Mouse (Mus musculus): ENCODE data around the gene Rragd.

Gene Rragd

DNA sequence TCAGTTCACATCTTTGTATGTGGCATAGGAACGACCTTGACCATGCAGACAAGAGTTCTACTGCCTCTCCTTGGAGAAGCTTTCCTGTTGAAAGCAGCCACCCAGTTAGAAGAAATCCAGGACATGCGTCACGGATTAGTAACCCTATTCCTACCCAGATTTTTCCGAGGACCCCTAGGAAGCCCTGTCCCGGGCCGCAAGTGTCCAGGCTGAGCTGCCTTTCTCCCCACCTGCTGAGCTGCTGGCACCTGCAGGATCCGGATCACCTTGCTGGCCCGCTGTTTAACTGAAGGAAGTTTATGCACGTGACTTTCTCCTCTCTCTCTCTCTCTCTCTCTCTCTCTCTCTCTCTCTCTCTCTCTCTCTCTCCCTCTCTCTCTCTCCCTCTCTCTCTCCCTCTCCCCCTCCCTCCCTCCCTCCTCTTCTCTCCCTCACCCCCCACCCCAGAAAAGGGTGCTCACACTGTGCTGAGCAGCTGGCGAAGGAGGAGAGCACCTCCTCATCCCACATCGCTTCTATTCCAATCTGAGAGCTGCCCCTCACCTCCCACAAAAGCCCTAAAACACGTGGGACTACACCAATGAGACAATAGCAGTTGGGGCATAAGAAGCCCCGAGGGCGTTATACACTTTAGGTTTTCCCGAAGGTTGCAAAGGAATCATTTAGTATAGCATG, 659 bp upstream of the Rragd start:
- TF ChIP-seq GATA4 (IDR thresholded peaks at IDR 0.05; ENCODE audit: insufficient replicate concordance, low read length): no peak

DNA sequence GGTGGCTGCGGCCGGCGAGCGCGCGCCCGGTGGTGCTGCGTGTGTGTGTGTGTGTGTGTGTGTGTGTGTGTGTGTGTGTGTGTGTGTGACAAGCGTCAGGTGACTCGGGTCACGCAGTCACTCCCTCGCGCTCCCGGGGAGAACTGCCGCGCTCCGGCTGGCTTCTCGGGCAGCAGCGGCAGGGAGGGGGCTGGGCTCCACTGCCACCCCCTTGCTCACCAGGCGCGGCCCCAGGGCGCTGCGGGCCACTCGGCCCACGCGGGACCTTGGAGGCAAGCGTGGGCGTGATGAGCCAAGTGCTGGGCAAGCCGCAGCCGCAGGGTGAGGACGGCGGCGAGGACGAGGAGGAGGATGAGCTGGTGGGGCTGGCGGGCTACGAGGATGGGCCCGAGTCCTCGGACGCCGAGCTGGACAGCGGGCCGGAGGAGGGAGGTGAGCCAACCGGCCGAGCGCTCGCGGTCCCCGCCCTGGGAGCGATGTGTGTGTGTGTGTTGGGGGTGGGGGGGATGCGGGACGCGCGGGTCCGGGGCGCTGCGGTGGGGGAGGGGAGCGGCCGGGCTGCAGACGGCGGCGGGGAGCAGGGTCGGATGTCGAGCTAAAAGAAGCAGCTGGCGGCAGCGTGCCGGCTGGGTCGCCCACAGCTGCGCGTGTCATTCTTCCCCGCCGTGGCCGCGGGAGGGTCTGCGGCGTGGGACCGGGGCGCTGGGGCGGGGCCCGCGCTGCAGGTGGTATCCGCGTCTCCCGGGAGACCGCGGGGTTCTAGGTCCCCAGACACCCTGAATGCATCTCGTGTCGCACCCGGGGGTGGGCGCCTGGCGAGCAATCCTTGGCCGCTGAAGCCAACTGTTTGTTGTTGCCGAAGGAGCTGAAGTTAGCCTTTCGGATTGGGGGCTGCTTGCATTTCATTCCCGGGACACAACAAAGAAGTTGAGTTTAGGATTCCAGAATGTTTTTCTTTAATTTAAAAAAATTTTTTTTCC, 629 bp downstream of the Rragd start:
- TF ChIP-seq GATA4 (IDR thresholded peaks at IDR 0.05; ENCODE audit: insufficient replicate concordance, low read length): no peak

DNA sequence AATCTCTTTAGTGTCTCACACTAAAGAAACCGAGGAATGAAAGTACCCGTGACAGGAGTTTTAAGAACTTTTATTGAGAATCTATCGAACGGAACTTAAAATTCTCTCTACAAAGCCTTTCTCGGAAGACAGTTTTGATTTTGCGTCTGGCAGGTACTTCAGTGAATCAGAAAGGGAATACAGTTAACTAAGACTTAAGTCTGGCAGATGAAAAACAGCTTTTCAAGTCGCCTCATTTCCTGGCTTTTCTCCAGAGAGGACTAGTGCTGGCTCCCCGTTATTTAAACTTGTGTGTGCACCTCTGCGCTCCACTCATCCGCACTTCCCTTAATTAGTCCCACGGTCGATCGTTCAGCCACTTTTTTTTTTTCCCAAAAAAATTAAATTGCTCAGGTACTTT, 1.4 kb downstream of the Rragd start:
- TF ChIP-seq GATA4 (IDR thresholded peaks at IDR 0.05; ENCODE audit: insufficient replicate concordance, low read length): no peak

DNA sequence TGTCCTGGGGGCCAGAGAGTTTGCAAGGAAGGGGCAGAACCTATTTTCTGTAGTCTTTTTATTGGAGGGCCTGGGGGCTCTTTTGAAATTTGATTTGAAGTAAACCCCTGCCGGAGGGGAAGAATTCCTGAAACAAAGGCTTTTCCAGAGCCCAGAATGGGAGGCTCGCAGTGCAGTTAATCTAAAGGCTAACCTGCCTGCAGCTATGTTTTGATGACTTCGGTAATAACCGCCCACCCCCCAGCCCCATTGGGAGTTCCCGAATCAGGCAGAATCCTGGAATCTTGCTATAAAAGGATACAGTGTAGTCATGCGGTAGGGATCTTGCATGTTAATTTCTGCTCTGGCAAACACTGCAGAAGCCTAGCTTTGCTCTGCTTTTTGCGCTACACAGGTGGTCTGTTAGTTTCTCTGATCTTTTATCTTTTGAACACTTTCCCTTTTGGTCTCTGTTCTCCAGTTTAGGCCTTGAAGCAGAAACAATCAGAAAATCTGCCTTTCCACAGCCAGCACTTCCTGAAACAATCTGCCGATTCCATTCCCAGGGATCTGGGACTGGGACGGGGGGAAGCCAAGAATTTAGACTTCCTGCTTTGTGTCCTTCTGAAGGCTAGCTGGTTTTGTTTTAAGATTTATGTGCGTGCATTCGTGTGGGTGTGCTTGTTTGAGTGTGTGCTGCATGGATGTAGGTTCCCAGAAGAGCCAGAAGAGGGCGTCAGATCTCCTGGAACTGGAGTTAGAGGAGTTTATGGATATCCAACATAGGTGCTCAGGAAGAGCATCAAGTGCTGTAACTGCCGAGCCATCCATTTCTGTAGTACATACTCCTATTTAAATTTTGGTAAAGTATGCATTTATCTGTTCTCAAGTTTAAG, 2.2 kb downstream of the Rragd start:
- TF ChIP-seq GATA4 (IDR thresholded peaks at IDR 0.05; ENCODE audit: insufficient replicate concordance, low read length): no peak

DNA sequence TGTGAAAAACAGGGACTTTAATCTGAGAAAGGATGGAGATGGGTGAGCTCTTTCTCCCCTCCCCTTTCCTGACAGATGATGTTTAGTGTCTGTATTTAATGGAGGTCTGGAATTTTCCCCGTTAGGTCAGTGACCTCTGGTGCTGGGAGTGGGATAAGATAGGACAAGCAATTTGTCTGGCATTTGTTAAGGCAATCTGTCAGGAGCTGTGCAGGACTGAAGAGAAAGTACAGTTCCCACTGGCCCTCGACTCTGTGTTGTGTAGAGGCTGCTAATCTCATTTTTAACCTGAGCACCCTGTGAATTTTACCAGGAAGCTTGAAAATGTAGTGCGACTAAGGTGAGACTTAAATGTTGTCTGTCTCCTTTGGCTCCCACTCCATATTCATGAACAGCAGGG, 2.8 kb downstream of the Rragd start:
- peak; percentile 47; the same call in 1 of the 2 replicates for TF ChIP-seq GATA4 (IDR thresholded peaks at IDR 0.05; ENCODE audit: insufficient replicate concordance, low read length)

DNA sequence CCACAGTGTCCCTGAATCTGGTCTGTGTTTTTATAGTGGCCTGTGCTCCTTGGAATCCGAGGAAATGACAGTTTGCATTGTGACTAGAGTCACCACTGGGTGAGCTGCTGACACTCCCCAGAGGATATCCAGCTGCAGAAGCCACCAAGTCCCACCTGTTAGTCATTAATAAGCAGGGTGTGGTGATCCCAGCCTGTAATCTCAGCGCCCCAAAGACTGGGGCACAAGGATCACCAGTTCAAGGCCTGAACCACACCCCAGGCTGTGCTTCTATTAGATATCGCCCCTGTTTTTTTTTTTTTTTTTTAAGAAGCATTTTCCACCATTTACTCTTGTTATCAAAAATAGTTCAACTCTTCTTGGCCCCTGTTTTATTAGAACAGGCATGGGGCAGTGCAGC, 4.2 kb downstream of the Rragd start:
- TF ChIP-seq GATA4 (IDR thresholded peaks at IDR 0.05; ENCODE audit: insufficient replicate concordance, low read length): no peak

DNA sequence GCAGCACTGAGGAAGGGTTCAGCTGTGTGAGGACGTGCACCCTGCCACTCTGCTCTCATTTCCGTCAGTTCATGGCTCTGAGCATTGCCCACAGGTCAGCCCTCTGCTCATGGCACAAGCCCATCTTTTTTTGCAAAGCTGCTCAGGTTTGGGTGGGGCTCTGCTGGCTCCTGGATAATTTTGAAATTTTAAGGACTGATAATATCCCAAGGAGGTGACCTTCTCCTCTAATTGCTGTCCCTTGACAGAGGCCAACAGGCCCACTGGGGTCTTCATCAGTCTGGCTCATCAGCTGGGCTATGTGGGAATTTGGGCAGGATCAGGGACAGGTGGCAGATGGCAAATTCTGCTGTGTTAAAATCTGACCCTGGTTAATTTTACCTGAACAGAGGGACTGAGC, 6.5 kb downstream of the Rragd start:
- no peak for TF ChIP-seq GATA4 (IDR thresholded peaks at IDR 0.05; ENCODE audit: insufficient replicate concordance, low read length)

DNA sequence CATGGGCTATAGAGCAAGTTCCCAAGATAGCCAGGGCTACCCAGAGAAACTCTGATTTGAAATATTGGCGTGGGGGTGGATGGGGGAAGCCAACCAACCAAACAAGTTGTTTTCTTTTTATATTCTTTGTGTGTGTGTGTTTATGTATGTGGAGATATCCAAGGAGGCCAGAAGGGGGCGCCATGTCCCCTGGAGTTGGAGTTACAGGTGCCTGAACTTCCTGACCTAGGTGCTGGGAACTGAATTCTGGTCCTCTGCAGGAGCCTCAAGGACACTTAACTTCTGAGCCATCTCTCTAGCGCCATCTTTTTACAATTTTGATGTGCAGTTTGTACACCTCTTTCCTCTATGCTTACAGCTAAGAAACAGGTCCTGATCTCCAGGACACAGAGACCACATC, 11.3 kb downstream of the Rragd start:
- no peak for TF ChIP-seq GATA4 (IDR thresholded peaks at IDR 0.05; ENCODE audit: insufficient replicate concordance, low read length)

DNA sequence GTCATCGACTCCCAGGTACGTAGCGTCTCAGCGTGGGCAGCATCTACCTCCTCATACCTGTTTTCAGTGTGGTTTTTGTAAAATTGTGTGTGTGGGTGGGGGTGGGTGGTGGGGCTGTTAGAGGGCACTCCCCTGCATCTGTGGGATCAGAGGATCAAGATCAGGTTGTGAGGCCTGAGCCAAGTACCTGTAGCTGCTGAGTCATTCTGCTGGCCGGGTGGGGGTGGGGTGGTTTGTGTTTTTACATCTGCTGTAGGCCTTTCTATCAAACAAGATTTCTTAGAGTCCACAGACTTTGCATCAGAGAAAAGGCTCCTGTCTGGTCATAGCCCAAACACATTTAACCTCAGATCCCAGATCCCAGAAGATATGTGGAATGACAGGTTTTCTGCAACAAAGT, 13.2 kb downstream of the Rragd start:
- no peak for TF ChIP-seq GATA4 (IDR thresholded peaks at IDR 0.05; ENCODE audit: insufficient replicate concordance, low read length)

DNA sequence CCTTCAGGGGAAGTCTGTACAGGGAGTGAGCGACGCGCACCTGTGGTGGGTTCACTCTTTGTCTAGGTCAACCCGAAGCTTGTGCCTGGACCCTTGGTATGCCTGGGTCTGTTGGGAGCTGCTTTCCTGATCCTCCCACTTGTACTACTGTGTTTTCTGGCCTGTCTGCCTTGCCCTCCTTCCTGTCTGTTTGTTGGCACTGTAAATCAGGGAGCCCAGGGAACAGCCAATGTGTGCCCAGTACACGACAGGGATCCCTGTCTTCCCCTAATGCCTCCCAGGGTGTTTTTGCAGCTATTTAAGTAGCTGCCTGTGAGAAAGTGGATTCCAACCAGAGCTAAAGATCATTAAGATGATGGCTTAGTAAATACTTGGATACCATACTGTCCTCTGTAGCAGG, 14.7 kb downstream of the Rragd start:
- no peak for TF ChIP-seq GATA4 (IDR thresholded peaks at IDR 0.05; ENCODE audit: insufficient replicate concordance, low read length)

DNA sequence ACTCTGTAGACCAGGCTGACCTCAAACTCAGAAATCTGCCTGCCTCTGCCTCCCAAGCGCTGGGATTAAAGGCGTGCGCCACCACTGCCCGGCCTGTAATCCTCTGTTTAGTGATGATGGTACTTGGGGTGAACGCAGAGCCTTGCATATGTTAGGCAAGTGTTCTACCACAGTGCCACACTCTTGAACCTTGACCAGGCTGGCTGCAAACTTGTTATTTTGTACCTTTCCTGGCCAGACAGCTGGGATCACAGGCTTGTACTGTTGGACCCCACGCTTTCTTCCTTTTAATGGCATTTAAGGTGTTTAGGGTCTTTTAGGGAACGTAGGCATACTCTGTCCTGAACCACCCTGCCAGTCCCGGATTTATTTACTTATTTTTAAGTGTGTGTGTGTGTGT, 16.2 kb downstream of the Rragd start:
- no peak for TF ChIP-seq GATA4 (IDR thresholded peaks at IDR 0.05; ENCODE audit: insufficient replicate concordance, low read length)

DNA sequence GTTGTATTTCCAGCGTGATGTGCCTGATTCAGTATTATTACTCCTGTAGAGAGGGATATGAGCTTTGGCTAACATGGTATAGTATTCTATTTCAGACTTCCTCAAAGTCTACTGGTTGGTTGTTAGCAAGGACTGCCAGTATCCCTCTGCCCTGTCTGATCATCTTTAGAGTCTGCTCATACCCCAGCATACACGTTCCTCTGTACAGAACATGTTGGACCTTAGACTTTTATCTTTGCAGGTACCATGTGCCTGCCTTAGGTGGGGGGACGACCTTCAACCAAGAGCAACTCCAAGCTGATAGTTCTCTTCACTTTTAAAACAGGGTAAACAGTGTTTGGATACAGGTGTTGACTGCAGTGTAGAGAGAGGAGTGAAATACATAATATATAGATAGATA, 19.2 kb downstream of the Rragd start:
- TF ChIP-seq GATA4 (IDR thresholded peaks at IDR 0.05; ENCODE audit: insufficient replicate concordance, low read length): no peak

DNA sequence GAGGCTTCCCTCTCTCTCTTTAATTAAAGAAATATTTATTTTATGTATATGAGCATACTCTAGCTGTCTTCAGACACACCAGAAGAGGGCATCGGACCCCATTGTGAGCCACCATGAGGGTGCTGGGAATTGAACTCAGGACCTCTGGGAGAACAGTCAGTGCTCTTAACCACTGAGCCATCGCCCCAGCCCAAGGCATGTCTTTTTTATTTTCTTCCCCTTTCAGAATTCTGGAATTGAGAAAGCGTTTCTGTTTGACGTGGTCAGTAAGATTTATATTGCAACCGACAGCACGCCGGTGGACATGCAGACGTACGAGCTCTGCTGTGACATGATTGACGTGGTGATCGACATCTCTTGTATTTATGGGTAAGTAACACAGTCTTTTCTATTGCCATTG, 24.0 kb downstream of the Rragd start:
- no peak for TF ChIP-seq GATA4 (IDR thresholded peaks at IDR 0.05; ENCODE audit: insufficient replicate concordance, low read length)

DNA sequence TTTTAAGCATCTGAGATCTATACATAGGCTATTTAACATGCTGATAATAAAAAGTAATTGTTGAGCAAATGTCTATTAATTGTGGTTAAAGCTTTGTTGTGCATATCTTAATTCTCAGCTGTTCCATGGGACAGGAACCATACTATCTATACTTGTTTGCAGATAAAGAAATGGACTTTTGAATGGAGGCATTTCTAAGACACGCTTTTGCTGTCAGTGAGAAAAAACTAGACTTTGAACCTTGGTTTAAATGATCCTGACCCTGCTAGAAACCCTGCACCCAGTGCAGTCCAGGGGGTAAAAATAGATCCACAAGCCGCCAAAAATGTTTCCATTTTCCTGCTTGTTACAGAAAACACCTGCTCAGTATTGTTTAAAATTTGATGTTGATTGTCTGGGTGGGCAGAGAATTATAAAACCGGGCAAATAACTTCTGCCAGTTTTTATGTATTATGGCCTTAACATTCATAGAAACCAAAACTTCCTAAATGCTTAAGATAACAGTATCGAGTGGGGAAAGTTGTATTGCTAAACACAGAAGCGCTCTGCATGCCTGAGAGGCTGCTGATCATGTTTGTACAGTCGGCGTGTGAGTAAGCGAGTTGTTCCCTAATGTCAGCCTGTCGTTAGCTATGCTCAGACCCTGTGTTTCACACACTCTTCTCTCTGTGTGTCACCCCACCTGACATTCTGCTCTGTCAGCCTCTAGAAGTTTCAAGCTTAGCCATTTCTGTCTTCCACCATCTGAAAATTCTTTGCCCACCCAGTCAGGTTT, 24.8 kb downstream of the Rragd start:
- TF ChIP-seq GATA4 (IDR thresholded peaks at IDR 0.05; ENCODE audit: insufficient replicate concordance, low read length): no peak

DNA sequence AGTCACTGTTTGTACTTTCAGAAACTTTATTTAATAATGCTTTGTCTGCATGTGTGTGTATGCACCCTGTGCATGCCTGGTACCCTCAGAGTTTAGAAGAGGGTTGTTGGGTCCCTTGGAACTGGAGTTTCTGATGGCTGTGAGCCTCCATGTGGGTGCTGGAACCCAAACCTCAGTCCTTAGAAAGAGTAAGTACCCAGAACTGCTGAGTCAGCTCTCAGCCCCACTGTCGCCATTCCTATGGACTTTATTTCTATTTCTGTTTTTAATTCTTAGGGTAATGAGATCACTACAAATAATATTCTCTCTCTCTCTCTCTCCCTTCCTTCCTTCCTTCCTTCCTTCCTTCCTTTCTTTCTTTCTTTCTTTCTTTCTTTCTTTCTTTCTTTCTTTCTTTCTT, 27.2 kb downstream of the Rragd start:
- no peak for TF ChIP-seq GATA4 (IDR thresholded peaks at IDR 0.05; ENCODE audit: insufficient replicate concordance, low read length)

Measured in liver, adult (tissue).